Mouse (Mus musculus) c-Kit-positive CD71-positive TER-119-negative erythroid progenitor cells, embryonic 14.5 days (primary cell): ENCODE results near the gene Hdac2.

ENCODE experiments used
- DNase-seq: peaks from one replicate; pipeline ENCODE4 v3.0.0-alpha.2; 2013; ENCODE audit warnings: low read depth

The Hdac2 gene

DNA sequence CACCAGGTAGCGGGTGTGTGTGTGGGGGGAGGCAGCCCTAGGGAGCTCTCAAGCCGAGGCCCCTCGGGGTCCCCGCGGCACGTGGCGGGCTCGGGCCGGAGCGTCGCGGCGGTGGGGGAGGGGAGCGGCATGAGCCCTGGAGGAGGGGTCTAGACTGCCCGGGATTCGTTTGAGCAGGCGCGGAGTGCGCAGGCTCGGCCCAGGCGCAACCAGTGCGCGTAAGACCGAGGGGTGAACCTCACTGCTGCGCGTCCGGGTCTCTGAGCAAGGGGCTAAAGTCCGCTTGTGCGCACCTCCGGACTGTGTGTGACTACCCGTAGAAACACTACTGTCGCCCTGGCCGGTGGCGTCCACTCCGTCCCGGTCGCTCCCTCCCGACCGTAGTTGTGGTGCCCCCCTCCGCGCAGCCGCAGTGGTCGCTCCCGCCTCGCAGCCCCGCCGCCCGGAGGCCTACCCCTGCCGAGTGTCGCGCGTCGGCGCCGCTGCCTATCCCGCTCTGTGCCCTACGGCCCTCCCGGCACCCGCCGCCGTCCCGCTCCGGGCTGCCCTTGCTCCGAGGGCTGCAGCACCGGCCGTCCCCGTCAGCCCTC is at the start of gene Hdac2:
Gene Hdac2 (plus strand): TSS at position 459 of the 590 bp plus-strand sequence.
- peak; percentile 51 for DNase-seq

DNA sequence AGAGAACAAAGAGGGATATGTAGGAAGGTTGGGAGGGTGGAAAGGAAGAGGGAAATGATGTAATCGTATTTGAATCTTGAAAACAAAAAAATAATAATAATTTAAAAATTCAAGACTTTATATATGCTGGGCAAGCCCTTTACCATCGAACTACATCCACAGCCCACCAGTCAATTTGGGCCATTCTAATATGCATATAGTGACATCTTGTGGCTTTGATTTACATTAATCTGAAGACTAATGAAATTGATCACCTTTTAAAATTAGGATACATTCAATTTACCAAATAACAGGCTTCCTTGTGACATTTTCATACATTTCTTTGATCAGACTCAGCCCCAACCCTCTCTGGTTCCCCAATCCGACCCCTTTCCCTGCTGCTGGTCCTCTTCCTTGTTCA is 46.1 kb upstream of the Hdac2 start:
- DNase-seq = no peak

DNA sequence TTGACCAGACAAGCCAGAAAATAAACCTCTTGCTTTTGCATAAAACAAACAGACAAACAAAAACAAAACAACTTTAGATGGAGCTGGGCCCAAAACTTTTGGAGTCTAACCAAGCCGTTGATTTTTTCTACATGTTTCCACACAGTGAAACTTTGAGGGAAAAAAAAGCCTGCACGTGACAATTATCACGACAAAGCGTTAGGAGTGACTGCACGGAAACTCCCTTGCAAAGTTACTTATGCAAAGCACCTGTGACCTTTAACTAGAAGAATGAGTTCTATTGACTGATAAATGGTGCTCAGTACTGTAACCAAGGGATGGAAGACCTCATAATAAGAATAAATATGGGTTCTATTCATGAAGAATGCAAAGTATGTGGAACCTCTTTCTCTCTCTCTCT is 38.5 kb upstream of the Hdac2 start:
- no peak for DNase-seq

DNA sequence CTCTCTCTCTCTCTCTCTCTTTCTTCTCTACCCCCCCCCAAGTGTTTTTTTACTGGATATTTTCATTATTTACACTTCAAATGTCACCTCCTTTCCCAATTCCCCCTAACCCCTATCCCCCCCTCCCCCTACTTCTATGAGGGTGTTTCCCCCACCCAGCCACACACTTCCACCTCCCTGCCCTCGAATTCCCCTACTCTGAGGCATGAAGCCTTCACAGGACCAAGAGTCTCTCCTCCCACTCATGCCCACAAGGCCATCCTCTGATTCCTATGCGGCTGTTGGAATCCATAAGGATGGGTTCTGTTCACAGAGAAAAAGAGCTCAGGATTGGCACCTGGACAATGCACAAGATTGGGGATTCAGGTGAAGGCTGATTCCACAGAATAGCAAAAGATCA is 38.1 kb upstream of the Hdac2 start:
- no peak for DNase-seq

DNA sequence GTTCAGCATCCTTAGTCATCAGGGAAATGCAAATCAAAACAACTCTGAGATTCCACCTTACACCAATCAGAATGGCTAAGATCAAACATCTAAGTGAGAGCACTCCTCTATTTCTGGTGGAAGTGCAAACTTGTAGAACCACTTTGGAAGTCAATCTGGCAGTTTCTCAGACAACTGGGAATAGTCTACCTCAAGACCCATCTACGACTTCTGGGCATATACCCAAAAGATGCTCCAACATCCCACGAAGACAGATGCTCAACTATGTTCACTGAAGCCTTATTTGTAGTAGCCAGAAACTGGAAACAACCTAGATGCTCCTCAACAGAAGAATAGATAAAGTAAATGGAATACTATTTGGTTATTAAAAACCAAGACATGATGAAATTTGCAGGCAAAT is 22.6 kb upstream of the Hdac2 start:
- no peak for DNase-seq

DNA sequence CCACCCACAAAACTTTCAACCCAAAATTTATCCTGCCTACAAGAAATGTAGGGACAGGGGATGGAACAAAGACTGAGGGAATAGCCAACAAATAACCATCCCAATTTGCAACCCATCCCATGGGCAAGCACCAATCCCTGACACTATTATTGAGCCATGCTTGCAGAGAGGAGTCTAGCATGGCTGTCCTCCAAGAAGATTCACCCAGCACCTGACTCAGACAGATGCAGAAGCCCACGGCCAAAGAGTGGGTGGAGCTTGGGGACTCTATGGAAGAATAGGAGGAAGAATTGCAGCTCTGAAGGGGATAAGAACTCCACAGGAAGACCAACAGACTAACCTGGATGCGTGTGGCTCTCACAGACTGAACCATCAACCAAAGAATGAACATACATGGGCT is 21.7 kb upstream of the Hdac2 start:
- no peak for DNase-seq

DNA sequence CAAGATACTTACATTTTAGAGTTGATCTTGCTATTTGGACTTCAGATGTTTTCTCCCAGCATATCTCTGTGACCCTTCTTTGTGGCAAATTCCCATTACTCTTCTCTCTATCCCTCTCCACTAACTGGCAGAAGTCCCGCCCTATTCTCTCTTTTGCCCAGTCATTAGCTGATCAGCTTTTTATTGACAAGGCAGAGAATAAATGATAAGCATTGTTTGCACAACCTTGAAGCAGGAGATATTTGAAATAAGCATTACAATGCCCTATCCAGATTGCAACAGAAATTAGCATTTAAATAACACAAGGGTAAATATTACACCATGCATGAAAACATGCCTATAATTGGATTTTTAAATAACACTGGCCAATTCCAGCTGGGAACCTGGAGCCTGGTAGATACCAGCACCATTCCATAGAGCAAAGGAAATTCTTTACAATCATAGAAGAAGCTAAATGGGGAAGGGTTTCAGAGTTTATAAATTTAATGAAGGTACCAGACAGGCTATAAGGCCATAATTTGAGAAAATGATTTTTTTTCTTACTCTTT is 14.7 kb upstream of the Hdac2 start:
- DNase-seq = no peak

DNA sequence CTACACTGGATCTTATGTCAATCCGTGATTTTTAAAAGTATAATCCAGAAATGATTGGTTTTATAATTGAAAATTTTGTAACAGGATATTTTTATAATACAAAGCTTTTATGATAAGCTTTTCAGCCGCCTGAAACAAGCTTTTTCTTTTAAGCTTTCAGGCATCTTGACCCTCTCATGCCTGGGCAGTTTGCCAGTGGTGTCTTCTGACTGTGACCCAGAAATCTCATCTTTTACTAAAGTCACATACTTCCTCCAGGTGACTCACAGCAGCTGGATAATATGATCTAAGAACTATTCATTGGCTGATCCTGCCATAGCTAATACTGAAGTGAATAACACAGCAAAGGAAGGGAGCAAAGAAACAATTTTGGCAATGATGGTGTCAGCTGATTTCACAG is 9.9 kb upstream of the Hdac2 start:
- no peak for DNase-seq

DNA sequence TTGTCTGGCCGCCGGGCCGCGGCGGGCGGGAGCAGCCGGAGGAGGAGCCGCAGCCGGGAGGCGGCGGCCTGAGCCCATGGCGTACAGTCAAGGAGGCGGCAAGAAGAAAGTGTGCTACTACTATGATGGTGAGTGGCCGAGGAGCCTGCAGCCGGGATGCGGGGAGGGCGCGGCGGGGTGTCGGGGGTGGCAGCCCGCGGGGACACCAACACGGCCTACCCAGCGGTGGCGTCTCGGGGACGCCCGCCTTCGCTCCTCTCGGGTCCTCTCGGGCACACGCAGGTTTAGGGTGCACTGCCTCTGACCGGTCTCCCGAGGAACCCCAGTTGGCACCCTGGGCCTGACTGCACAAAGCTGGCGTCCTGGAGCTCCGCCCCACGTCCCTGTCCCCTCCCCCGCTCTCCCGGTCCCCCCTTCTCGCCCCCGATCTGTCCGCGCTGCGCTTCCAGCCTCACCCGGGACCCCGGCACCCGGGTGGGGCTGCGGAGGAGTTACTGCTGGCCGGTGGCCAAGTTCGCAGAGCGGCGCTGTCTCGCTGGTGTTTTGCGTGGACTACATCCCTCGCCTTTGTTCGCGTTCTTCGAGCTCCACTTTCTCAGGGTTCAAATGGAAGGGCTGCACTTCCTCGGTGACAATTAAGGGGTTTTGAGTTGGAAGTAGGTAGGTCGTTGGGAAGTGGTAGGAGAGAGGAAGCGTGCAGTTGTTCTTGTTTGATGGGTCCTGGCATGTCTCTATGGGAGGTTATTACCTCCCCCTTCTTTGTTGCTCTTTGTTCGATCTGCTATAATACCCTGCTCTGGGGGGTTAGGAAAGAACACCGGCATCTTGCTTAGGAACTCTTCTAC is 554 bp downstream of the Hdac2 start:
- DNase-seq = peak; percentile 33

DNA sequence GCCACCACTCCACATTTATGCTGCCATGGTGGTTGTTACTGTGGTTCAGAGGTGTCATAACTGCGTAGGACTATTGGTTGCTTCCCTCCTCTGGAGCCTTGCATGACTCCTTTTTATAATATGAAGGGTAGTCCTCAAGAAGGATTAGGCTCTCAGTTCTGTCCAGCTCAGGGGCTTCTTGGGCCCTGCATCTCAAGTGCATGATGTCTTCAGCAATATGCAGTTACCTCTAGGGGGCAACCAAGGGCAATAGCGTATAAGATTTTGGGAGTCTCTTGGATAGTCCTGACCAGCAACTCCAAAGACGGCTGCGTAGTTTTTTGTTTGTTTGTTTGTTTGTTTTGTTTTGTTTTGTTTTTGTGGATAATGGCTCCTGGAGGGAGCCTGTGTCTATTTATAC is 7.5 kb downstream of the Hdac2 start:
- no peak for DNase-seq

DNA sequence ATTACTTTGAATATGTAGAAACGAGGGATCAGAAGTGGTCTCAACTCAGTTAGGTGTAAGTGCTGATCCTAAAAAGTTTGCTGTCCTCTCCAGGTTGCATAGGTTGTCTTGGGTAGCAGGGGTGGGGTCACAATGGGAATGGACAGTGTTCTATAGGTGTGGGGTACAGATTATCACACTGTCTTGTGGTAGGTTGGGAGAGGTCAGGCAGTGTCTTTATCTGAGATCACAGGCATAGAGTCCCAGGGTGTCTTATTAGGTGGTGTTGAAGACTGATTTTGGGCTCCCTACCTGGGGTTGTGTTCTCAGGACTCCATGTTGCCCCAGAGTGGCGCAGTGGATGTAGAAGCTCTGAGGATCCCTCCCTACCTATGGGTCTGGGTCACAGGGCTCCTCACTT is 17.8 kb downstream of the Hdac2 start:
- DNase-seq = no peak

DNA sequence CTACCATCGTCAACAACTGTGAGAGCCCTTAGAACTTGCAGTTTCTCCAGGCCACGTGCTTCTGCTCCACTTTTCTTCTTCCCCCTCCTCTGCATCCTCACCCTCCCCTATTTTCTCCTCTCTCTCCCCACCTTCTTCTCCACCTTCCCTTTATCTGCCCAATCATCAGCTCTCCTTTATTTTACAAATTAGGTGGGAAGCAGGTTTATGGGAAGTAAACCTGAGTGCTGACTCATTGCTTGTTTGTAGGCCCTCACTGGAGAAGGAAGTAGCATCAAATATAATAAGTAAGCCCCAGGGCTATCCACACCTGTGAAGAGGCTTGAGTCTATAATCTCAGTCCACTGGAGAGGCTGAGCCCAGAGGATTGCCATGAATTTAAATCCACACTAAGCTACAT is 26.5 kb downstream of the Hdac2 start:
- no peak for DNase-seq

DNA sequence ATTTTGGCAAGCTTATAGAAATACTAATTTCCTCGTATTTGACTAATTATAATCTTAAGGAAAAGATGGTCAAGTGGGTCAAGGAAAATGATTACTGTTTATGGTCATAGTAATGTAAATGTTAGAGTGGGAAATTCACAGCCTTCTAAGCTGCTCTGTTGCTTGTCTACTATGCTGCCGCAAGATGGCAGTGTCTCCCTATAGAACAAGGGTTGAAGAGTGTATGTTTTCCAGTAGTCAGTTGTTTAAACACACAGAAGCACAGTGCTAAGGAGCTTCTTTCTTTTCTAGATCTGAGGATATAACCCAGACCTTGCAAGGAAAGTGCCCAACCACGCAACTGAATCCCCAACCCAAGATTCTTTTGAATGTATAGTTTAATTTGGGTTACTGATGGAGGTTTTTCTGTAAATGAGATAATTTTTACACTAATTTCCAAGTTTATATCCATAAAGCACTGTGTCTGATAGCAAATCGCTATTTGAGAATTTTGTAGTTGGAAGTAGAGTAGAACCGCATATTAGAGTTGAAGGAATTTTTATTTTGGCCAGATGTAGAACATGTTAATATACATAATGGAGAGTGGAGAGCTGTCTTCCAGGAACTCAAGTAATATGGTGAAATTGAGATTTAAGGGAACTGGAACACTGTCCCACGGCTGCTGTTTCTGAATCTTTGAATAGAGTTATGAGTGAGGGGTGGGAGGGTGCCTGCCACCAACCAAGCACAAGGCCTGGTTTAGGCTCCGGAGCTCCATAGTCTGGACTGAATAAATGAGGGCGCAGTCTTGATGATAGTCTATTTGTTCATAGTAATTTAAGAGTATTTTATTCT is 40.1 kb downstream of the Hdac2 start:
- peak; percentile 31 for DNase-seq

DNA sequence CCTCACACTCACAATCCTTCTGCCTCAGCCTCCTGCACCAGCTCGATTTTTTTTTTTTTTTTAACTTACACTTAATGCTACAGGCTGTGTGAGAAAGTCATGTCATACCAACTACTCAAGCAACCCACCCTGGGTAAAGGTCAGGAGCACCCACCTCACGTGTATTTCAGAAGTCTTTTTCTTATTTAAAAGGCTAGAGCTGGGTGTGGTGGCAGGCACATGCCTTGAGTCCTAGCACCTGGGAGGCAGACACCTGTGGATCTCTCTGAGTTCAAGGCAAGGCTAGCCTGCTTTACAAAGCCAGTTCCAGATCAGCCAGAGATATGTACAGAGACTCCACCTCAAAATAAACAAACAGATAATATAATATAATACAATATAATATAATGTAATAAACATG is 41.4 kb downstream of the Hdac2 start:
- no peak for DNase-seq

DNA sequence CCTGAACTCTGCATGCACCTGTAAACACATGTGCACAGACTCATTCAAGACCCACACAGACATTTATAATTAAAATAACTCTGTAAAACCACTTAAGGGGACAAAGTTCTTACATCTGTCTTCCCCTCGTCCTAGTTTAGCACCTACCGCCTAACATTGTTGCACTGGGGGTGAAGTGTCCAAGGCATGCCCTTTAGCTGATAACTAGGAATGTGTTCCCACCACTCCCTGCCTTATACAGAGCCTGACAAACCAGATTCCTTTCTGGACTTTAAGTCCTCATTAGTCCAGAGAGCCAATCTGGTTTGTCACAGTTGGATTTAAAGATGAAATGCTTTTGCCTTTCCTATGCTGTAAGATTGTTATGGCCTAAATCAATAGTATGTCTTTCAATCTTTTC is 41.9 kb downstream of the Hdac2 start:
- DNase-seq = no peak

DNA sequence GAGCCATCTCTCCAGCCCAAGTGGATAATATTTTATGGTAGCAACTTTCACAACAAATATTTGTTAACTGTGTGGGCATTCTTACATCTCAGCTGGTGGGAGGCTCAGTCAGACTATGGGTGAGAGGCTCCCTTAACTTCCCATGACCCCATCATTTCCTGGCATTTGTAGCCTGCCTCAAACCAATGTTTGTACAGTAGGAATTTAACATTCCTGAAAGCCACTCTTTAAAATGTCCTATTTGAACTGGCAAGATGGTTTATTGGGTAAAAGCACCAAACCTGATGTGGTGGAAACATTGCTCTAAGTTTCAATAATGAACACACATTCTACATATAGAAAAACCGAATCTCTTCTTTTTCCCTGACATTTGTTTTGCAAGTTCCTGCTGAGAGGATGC is 50.0 kb downstream of the Hdac2 start:
- no peak for DNase-seq

DNA sequence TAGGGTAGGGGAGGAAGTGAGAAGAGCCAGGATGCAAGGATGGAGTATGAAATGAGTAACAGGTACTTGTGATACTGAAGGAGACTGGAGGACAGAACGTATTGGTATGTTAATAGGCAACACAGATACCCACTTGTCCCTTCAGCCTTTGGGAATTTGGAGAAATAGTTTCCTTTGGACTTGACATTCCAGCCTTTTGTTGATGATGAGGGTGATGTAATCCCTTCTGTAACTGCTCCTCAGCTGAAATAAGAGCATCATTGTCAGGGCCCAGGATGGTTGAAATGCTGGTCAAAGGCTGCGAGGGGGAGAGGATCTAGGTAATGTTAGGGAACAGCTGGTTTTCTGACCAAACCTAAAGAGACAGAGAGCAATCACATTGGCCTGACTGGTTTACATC is 54.3 kb downstream of the Hdac2 start:
- no peak for DNase-seq

DNA sequence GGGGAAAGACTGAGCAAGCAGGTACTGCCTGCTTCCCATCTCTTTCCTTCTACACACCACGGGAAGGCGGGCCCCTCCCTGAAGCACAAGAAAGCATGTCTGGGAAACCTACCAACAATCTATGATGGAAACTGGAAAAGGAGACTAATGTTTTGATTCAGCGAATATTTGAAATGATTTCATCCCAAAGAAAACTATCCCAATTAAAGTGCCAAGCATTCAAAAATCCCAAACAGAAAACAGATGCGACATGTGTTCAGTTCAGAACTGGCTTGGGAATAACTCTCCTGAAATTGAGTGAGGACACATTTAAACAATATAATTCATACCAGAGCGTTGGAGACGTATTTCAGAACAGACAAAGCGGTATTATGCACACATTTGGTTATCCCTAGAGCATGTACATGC is 60.8 kb downstream of the Hdac2 start:
- no peak for DNase-seq

DNA sequence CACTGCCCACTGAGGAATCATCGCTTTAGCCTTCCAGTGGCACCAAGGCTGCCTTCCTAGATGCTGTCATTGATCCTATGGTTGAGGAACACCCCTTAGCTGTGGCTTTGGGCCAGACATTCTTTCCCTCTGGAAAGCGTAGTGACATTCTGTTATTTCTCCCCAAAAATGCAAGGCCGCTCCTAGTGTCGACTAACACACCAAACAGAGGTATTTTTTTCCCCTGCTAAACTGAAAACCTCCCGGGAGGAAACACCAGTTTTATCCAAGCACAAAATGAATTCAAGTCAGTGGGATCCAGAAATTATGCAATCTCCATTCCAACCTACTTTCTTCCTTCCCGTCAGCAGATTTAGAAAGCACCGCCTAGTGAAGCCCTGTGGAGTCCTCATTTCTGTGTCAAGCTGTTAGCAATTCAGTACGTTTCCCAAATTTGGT is 73.3 kb downstream of the Hdac2 start:
- no peak for DNase-seq
